Mouse (Mus musculus) neural tube, embryonic 12.5 days (tissue): ENCODE results near the gene Chrdl1. TPM values are rescaled to one million over a fixed set of nuclear protein-coding genes. Genes with fewer than 3 reads are reported as not detected.

Experiments used
- ATAC-seq: fragments of 200-750 bp; cut with Nextera tagmentation; 2 replicates; pipeline ENCODE4 v1.8.0; 2017; ENCODE audit warnings: low read depth, mild to moderate bottlenecking, moderate TSS enrichment, moderate library complexity; ENCODE audit not compliant: low FRiP score
- H3K27ac ChIP-seq: fragments of 300-500 bp; sonication (generic); 2 replicates; pipeline ENCODE4 v1.5.1; 2016
- H3K27me3 ChIP-seq: fragments of 300-500 bp; sonication (generic); replicated peaks from 2 replicates; pipeline ENCODE4 v1.6.1; 2016; ENCODE audit warnings: mild to moderate bottlenecking
- H3K36me3 ChIP-seq: fragments of 300-500 bp; sonication (generic); 2 replicates; pipeline ENCODE4 v1.6.1; 2016; ENCODE audit warnings: mild to moderate bottlenecking
- H3K4me1 ChIP-seq: fragments of 300-500 bp; sonication (generic); 2 replicates; pipeline ENCODE4 v1.6.1; 2016
- H3K4me2 ChIP-seq: fragments of 300-500 bp; sonication (generic); replicated peaks from 2 replicates; pipeline ENCODE4 v1.6.1; 2016; ENCODE audit warnings: mild to moderate bottlenecking
- H3K4me3 ChIP-seq: fragments of 300-500 bp; sonication (generic); 2 replicates; pipeline ENCODE4 v1.5.1; 2016
- H3K9ac ChIP-seq: fragments of 300-500 bp; sonication (generic); 2 replicates; pipeline ENCODE4 v1.6.1; 2016; ENCODE audit warnings: mild to moderate bottlenecking
- H3K9me3 ChIP-seq: fragments of 300-500 bp; sonication (generic); 2 replicates; pipeline ENCODE4 v1.6.1; 2016; ENCODE audit warnings: mild to moderate bottlenecking
- WGBS: fragments of 180-500 bp; shearing (Covaris S2); methylation state at CpG from one replicate; pipeline ENCODE4 v1.1.7; 2016; 5-methylcytosine and 5-hydroxymethylcytosine counted together
- polyA plus RNA-seq: library from polyadenylated mRNA; unstranded; fragments of >200 nt; fragmentation: Nextera tagmentation; extraction: Ambion mirVana; gene quantifications from 2 replicates; pipeline ENCODE4 v1.2.1, GENCODE M21; 2016

The Chrdl1 gene
- polyA plus RNA-seq, 1 experiment from 2014 or later = 2.3 TPM

DNA sequence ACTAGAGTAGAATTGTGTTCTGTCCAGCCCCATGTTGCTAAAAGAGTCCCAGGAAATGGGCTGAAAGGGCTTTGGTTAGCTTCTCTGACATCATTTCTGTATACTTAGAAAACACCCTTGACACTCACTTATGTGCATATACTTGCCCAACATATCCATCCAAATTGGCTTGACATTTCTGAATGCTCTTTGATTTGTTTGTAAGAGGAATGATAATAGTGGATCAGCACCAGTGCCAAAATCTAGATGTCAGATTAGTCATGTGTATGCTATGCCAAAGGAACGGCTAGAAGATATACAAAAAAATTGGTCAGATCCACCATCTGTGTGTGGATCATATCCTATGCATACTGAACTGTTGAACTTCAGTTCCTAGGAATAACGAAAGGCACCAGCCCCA, 99.3 kb downstream of the Chrdl1 start:
- H3K27ac ChIP-seq = no peak overlapping the region
- no peaks in the 10 kb centered on the region for H3K36me3 ChIP-seq
- no peaks in the 10 kb centered on the region for H3K9me3 ChIP-seq
- no peak overlapping the region for H3K4me3 ChIP-seq
- no peaks in the 10 kb centered on the region for H3K4me1 ChIP-seq
- no peaks in the 10 kb centered on the region for H3K27me3 ChIP-seq
- no peak overlapping the region for H3K4me2 ChIP-seq
- 91% methylated on average over 2 of the region's 2 CpGs for WGBS
- no peak for ATAC-seq
- H3K9ac ChIP-seq = no peak overlapping the region

DNA sequence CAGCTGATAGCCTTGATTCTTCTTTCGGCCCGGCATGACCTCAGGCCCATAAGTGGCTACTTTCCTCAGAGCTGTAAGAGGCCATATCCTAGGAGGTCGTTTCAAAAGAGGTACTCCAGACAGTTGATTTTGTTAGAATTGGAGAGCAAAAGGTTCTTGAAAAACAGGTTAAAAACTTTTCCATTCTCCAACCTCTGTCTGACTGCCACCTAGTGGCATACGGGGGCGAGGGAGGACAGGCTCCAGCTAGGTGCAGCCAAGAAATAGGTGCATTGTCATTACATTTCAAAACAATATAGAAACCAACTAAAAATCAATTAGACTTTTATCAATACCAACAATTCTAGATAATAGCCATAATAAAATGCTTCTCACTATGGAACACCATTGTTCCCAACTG, 118.9 kb downstream of the Chrdl1 start:
- Histone ChIP-seq H3K4me3 (no peak overlapping the region), H3K27me3 (no peaks in the 10 kb centered on the region), H3K9ac (no peak overlapping the region), H3K36me3 (no peaks in the 10 kb centered on the region), H3K4me1 (no peaks in the 10 kb centered on the region), H3K27ac (no peak overlapping the region), H3K4me2 (no peak overlapping the region), H3K9me3 (no peaks in the 10 kb centered on the region)
- no peak for ATAC-seq
- 38% methylated on average over 5 of the region's 5 CpGs for WGBS

DNA sequence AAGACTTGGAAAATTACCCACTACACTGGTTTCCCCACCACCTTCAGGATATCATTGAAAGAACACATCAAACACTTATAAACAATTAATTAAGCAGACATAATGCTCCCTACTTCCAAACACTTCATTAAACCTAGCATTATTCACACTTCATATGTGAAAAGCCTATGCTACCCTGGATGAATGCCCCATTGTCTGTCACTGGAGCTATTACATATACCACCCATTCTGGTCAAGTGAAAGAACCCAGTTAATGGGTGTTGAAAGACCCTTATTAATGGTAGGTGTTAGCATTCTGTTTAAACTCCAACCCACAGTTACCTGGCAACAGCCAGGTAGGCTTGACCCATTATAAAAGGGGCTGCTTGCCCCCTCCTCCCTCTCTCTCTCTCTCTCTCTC, 143.4 kb downstream of the Chrdl1 start:
- no peak overlapping the region for H3K4me3 ChIP-seq
- H3K27ac ChIP-seq = no peak overlapping the region
- no peaks in the 10 kb centered on the region for H3K4me1 ChIP-seq
- H3K4me2 ChIP-seq = no peak overlapping the region
- no peak for ATAC-seq
- no peaks in the 10 kb centered on the region for H3K36me3 ChIP-seq
- H3K9ac ChIP-seq = no peak overlapping the region
- H3K27me3 ChIP-seq = no peaks in the 10 kb centered on the region
- no peaks in the 10 kb centered on the region for H3K9me3 ChIP-seq

Other genes starting within 250 kb of the Chrdl1 start
- gene Pak3, start 124.3 kb upstream of the Chrdl1 start, polyA plus RNA-seq = 73.4 and 78.4 TPM in 2 replicates